Mouse (Mus musculus): ENCODE results near the gene Cyb561d2. TPM values are rescaled to one million over a fixed set of nuclear protein-coding genes. Genes with fewer than 3 reads are reported as not detected.

Cyb561d2 gene
- polyA plus RNA-seq, 1 experiment from 2014 or later, result 28.7 TPM

GRCm38 (mm10) chr9:107490625-107491024 lies 51.4 kb downstream of the Cyb561d2 start:
- WGBS, result 61% methylated on average over 6 of the region's 6 CpGs

DNA sequence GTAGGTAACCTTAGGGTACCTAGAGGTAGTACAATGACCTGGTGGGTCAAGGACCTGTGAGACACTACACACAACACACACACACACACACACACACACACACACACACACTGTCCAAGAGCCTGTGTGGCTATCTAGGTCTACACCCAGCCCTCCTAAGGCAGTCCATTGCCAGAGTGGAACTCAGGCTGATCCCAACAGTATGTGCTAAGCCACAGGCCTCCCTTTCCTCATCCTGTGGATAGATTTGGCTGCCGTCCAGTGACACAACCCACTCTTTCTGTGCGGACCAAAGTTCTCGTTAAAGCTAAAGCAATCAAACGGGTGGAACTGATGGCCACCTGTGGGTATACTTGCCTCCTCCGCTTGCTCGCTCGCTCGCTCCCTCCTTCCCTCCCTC lies 51.8 kb downstream of the Cyb561d2 start:
- no peaks in the 10 kb centered on the region for H3K9me3 ChIP-seq (ENCODE audit: control insufficient read depth, low read length)
- H3K4me1 ChIP-seq (ENCODE audit: control insufficient read depth, insufficient read depth, low read length), result no peaks in the 10 kb centered on the region
- H3K36me3 ChIP-seq (ENCODE audit: control insufficient read depth, insufficient read depth, low read length), result no peaks in the 10 kb centered on the region
- ATAC-seq (ENCODE audit: low FRiP score, low TSS enrichment), result no peak
- H3K4me2 ChIP-seq (replicated peaks; ENCODE audit: low read depth, low read length), result no peak overlapping the region
- 44% methylated on average over 8 of the region's 8 CpGs for WGBS
- no peak overlapping the region for H3K4me3 ChIP-seq (ENCODE audit: low read length)
- no peaks in the 10 kb centered on the region for H3K27me3 ChIP-seq (ENCODE audit: control insufficient read depth, insufficient read depth, low read length)
- no peak overlapping the region for H3K27ac ChIP-seq (ENCODE audit: low read depth, low read length)
- no peak overlapping the region for H3K9ac ChIP-seq (ENCODE audit: low read depth, low read length)

More at GRCm38 (mm10) chr9:107490625-107491024, 51.4 kb downstream of the Cyb561d2 start:
- Histone ChIP-seq H3K9me3 (ENCODE audit: control insufficient read depth, low read length) (no peaks in the 10 kb centered on the region), H3K27me3 (ENCODE audit: control insufficient read depth, insufficient read depth, low read length) (no peaks in the 10 kb centered on the region), H3K4me3 (ENCODE audit: low read length) (no peak overlapping the region), H3K4me2 (replicated peaks; ENCODE audit: low read depth, low read length) (no peak overlapping the region), H3K9ac (ENCODE audit: low read depth, low read length) (no peak overlapping the region), H3K27ac (ENCODE audit: low read depth, low read length) (no peak overlapping the region), H3K36me3 (ENCODE audit: control insufficient read depth, insufficient read depth, low read length) (no peaks in the 10 kb centered on the region), H3K4me1 (ENCODE audit: control insufficient read depth, insufficient read depth, low read length) (no peaks in the 10 kb centered on the region)
- no peak for ATAC-seq (ENCODE audit: low FRiP score, low TSS enrichment)

Other genes with a start within 250 kb of the Cyb561d2 start
- gene Cish, start 246.2 kb downstream of the Cyb561d2 start, polyA plus RNA-seq (2014; fragmentation: Nextera tagmentation; extraction: Ambion mirVana), result 6.3 and 7.1 TPM in 2 replicates
- 9.7 and 11.3 TPM in 2 replicates for gene Hemk1, start 203.8 kb downstream of the Cyb561d2 start, polyA plus RNA-seq (2014; fragmentation: Nextera tagmentation; extraction: Ambion mirVana)
- 0.31 and 0.43 TPM in 2 replicates for gene 6430571L13Rik, start 201.6 kb downstream of the Cyb561d2 start, polyA plus RNA-seq (2014; fragmentation: Nextera tagmentation; extraction: Ambion mirVana)
- gene Cacna2d2, start 142.6 kb downstream of the Cyb561d2 start, polyA plus RNA-seq (2014; fragmentation: Nextera tagmentation; extraction: Ambion mirVana), result 0.77 and 0.87 TPM in 2 replicates
- 45.0 and 49.9 TPM in 2 replicates for gene Tmem115, start 8.2 kb downstream of the Cyb561d2 start, polyA plus RNA-seq (2014; fragmentation: Nextera tagmentation; extraction: Ambion mirVana)
- gene Nprl2, start within 50 bp of the Cyb561d2 start, polyA plus RNA-seq (2014; fragmentation: Nextera tagmentation; extraction: Ambion mirVana), result 41.0 and 48.6 TPM in 2 replicates
- 0.76 and 1.7 TPM in 2 replicates for gene Zmynd10, start 5.1 kb upstream of the Cyb561d2 start, polyA plus RNA-seq (2014; fragmentation: Nextera tagmentation; extraction: Ambion mirVana)
- gene Rassf1, start 9.4 kb upstream of the Cyb561d2 start, polyA plus RNA-seq (2014; fragmentation: Nextera tagmentation; extraction: Ambion mirVana), result 53.2 and 60.1 TPM in 2 replicates
- 39.0 and 45.9 TPM in 2 replicates for gene Tusc2, start 21.1 kb upstream of the Cyb561d2 start, polyA plus RNA-seq (2014; fragmentation: Nextera tagmentation; extraction: Ambion mirVana)
- gene Hyal2, start 25.8 kb upstream of the Cyb561d2 start, polyA plus RNA-seq (2014; fragmentation: Nextera tagmentation; extraction: Ambion mirVana), result 135 and 136 TPM in 2 replicates
- 6.8 and 7.3 TPM in 2 replicates for gene Hyal1, start 34.7 kb upstream of the Cyb561d2 start, polyA plus RNA-seq (2014; fragmentation: Nextera tagmentation; extraction: Ambion mirVana)
- 16.0 and 18.4 TPM in 2 replicates for gene Naa80, start 36.7 kb upstream of the Cyb561d2 start, polyA plus RNA-seq (2014; fragmentation: Nextera tagmentation; extraction: Ambion mirVana)
- 0.84 and 1.5 TPM in 2 replicates for gene Hyal3, start 38.6 kb upstream of the Cyb561d2 start, polyA plus RNA-seq (2014; fragmentation: Nextera tagmentation; extraction: Ambion mirVana)
- gene Ifrd2, start 45.4 kb upstream of the Cyb561d2 start, polyA plus RNA-seq (2014; fragmentation: Nextera tagmentation; extraction: Ambion mirVana), result 59.1 and 61.4 TPM in 2 replicates
- 6.4 and 9.5 TPM in 2 replicates for gene Sema3b, start 67.0 kb upstream of the Cyb561d2 start, polyA plus RNA-seq (2014; fragmentation: Nextera tagmentation; extraction: Ambion mirVana)
- 386 and 445 TPM in 2 replicates for gene Gnai2, start 93.2 kb upstream of the Cyb561d2 start, polyA plus RNA-seq (2014; fragmentation: Nextera tagmentation; extraction: Ambion mirVana)
- 4.8 and 6.5 TPM in 2 replicates for gene Slc38a3, start 127.3 kb upstream of the Cyb561d2 start, polyA plus RNA-seq (2014; fragmentation: Nextera tagmentation; extraction: Ambion mirVana)
- 4.7 and 5.3 TPM in 2 replicates for gene Gnat1, start 137.5 kb upstream of the Cyb561d2 start, polyA plus RNA-seq (2014; fragmentation: Nextera tagmentation; extraction: Ambion mirVana)
- 32.4 and 38.4 TPM in 2 replicates for gene Sema3f, start 168.3 kb upstream of the Cyb561d2 start, polyA plus RNA-seq (2014; fragmentation: Nextera tagmentation; extraction: Ambion mirVana)
- 128 and 193 TPM in 2 replicates for gene Rbm5, start 228.8 kb upstream of the Cyb561d2 start, polyA plus RNA-seq (2014; fragmentation: Nextera tagmentation; extraction: Ambion mirVana)